Mouse (Mus musculus): ENCODE measurements around the gene Adgra1.

Gene Adgra1

GRCm38 (mm10) chr7:139905661-139906060, 71.7 kb downstream of the Adgra1 start:
- peak in 1 of 2 experiments; percentile 44 for DNase-seq (ENCODE audit: low spot score in 2 of 2)

- DNase-seq (ENCODE audit: low spot score in 2 of 2): no peak
Measured at GRCm38 (mm10) chr7:139908176-139908575, 74.2 kb downstream of the Adgra1 start.

GRCm38 (mm10) chr7:139909469-139909868, 75.5 kb downstream of the Adgra1 start:
- no peak for DNase-seq (ENCODE audit: low spot score in 2 of 2)

GRCm38 (mm10) chr7:139910204-139910835, 76.3 kb downstream of the Adgra1 start:
- DNase-seq (ENCODE audit: low spot score in 2 of 2): no peak

- no peak for DNase-seq (ENCODE audit: low spot score in 2 of 2)
Measured at GRCm38 (mm10) chr7:139914141-139915047, 80.4 kb downstream of the Adgra1 start.

- DNase-seq (ENCODE audit: low spot score in 2 of 2): no peak
Measured at GRCm38 (mm10) chr7:139915646-139916257, 81.8 kb downstream of the Adgra1 start.

GRCm38 (mm10) chr7:139916345-139916744, 82.4 kb downstream of the Adgra1 start:
- DNase-seq (ENCODE audit: low spot score in 2 of 2): no peak

- no peak for DNase-seq (ENCODE audit: low spot score in 2 of 2)
Measured at GRCm38 (mm10) chr7:139918262-139918661, 84.3 kb downstream of the Adgra1 start.
